Mouse (Mus musculus) lung, embryonic 16.5 days (tissue): ENCODE data around the gene Muc13. TPM values are rescaled to one million over a fixed set of nuclear protein-coding genes. Genes with fewer than 3 reads are reported as not detected.

Experiments
- ATAC-seq: fragments of 200-750 bp; cut with Nextera tagmentation; 2 replicates; pipeline ENCODE4 v1.8.0; 2017; ENCODE audit warnings: low read depth, mild to moderate bottlenecking, moderate library complexity
- H3K27ac ChIP-seq: fragments of 300-500 bp; sonication (generic); 2 replicates; pipeline ENCODE4 v1.5.1; 2014; ENCODE audit warnings: mild to moderate bottlenecking, control low read depth, low read length
- H3K27me3 ChIP-seq: fragments of 300-500 bp; sonication (generic); 2 replicates; pipeline ENCODE4 v1.6.1; 2014; ENCODE audit warnings: low read depth, low read length, mixed read lengths; ENCODE audit not compliant: control insufficient read depth, insufficient read depth
- H3K36me3 ChIP-seq: fragments of 300-500 bp; sonication (generic); 2 replicates; pipeline ENCODE4 v1.6.1; 2014; ENCODE audit warnings: low read length; ENCODE audit not compliant: control insufficient read depth, insufficient read depth
- H3K4me1 ChIP-seq: fragments of 300-500 bp; sonication (generic); replicated peaks from 2 replicates; pipeline ENCODE4 v1.6.1; 2014; ENCODE audit warnings: low read length, mixed read lengths; ENCODE audit not compliant: control insufficient read depth, insufficient read depth
- H3K4me2 ChIP-seq: fragments of 300-500 bp; sonication (generic); 2 replicates; pipeline ENCODE4 v1.6.1; 2014; ENCODE audit warnings: low read depth, low read length, control low read depth
- H3K4me3 ChIP-seq: fragments of 300-500 bp; sonication (generic); 2 replicates; pipeline ENCODE4 v1.5.1; 2014; ENCODE audit warnings: mild to moderate bottlenecking, low read length, control low read depth
- H3K9ac ChIP-seq: fragments of 300-500 bp; sonication (generic); 2 replicates; pipeline ENCODE4 v1.6.1; 2014; ENCODE audit warnings: low read length, control low read depth
- H3K9me3 ChIP-seq: fragments of 300-500 bp; sonication (generic); 2 replicates; pipeline ENCODE4 v1.6.1; 2016; ENCODE audit warnings: low read length; ENCODE audit not compliant: control insufficient read depth
- WGBS: fragments of 180-500 bp; shearing (Covaris S2); extraction: QIAGEN DNeasy Blood & Tissue Kit; methylation state at CpG from one replicate; pipeline ENCODE4 v1.1.7; 2014; 5-methylcytosine and 5-hydroxymethylcytosine counted together
- polyA plus RNA-seq: library from polyadenylated mRNA; unstranded; fragments of >200 nt; fragmentation: Nextera tagmentation; extraction: Ambion mirVana; gene quantifications from 2 replicates; pipeline ENCODE4 v1.2.1, GENCODE M21; 2015

Gene Muc13
- polyA plus RNA-seq: 0.05 and 0.20 TPM in 2 replicates

- 75% methylated on average over 10 of the region's 10 CpGs for WGBS
- Histone ChIP-seq H3K9me3 (no peaks in the 10 kb centered on the region), H3K4me1 (no peaks in the 10 kb centered on the region), H3K36me3 (no peaks in the 10 kb centered on the region), H3K4me3 (no peak within 1 kb of the TSS), H3K27ac (no peak within 1 kb of the TSS), H3K27me3 (no peaks in the 10 kb centered on the region), H3K4me2 (no peak within 1 kb of the TSS), H3K9ac (no peak within 1 kb of the TSS)
- no peak for ATAC-seq
These were observed at the start of gene Muc13 for GRCm38 (mm10) chr16:33793846-33794791. Muc13 (plus strand) TSS chr16:33794037.

DNA sequence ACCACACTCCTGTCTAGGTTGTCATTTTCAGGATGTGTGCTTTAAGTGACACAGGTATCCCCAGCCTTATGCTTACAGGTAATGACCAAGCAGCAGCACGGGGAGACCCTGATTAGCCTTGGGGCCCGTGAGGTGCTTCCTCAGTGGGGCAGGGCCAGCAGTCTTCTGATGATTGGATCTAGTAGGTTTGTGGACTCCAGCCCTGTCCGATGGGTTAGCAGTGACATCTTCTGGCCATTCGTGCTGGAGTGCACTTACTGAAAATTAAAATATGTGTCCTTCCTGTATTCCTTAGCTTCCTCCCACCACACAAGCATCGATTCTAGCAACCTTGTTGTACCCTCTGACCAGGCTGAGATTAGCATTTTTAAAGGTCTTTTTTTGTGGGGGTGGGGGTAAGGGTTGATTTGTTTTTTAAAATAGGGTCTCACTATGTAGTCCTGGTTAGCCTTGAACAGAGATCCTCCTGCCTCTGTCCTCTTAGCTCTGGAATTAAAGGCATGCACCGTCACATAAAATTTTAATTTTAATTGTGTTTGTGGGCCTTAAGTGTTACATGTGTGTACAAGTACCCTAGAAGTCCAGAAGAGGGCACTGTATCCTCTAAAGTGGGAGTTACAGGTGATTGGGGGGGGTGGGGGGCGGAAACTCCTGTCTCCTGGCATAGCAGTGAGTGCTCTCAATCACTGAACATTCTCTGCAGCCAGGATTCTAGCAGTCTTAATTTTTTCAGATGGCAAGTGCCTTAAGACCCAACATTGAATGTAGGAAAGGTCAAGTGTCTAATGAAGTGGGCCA lies 49.0 kb upstream of the Muc13 start:
- no peak overlapping the region for H3K4me2 ChIP-seq
- peaks cover 6% of the 10 kb centered on the region for H3K4me1 ChIP-seq
- no peak overlapping the region for H3K9ac ChIP-seq
- no peak overlapping the region for H3K4me3 ChIP-seq
- no peaks in the 10 kb centered on the region for H3K9me3 ChIP-seq
- 0 out of 2 replicates have a peak, but pooled peaks have one; percentile 29 for ATAC-seq
- H3K27ac ChIP-seq: no peak overlapping the region
- H3K27me3 ChIP-seq: no peaks in the 10 kb centered on the region
- H3K36me3 ChIP-seq: no peaks in the 10 kb centered on the region
- 58% methylated on average over 7 of the region's 7 CpGs for WGBS

GRCm38 (mm10) chr16:33745457-33745856 lies 48.4 kb upstream of the Muc13 start:
- no peak for ATAC-seq
- Histone ChIP-seq H3K4me2 (no peak overlapping the region), H3K27ac (no peak overlapping the region), H3K27me3 (no peaks in the 10 kb centered on the region), H3K4me1 (peaks cover 2% of the 10 kb centered on the region), H3K9me3 (no peaks in the 10 kb centered on the region), H3K4me3 (no peak overlapping the region), H3K36me3 (no peaks in the 10 kb centered on the region), H3K9ac (no peak overlapping the region)
- WGBS: 68% methylated on average over 7 of the region's 7 CpGs

- ATAC-seq: no peak
- no peaks in the 10 kb centered on the region; the same call in 1 of the 2 replicates for H3K4me1 ChIP-seq
- H3K4me3 ChIP-seq: no peak overlapping the region
- no peak overlapping the region for H3K9ac ChIP-seq
- H3K27me3 ChIP-seq: no peaks in the 10 kb centered on the region
- H3K36me3 ChIP-seq: no peaks in the 10 kb centered on the region; the same call in 1 of the 2 replicates
- 76% methylated on average over 10 of the region's 10 CpGs for WGBS
- H3K27ac ChIP-seq: no peak overlapping the region
- H3K9me3 ChIP-seq: no peaks in the 10 kb centered on the region
- no peak overlapping the region for H3K4me2 ChIP-seq
These were observed 47.7 kb upstream of the Muc13 start for GRCm38 (mm10) chr16:33746074-33746676.

DNA sequence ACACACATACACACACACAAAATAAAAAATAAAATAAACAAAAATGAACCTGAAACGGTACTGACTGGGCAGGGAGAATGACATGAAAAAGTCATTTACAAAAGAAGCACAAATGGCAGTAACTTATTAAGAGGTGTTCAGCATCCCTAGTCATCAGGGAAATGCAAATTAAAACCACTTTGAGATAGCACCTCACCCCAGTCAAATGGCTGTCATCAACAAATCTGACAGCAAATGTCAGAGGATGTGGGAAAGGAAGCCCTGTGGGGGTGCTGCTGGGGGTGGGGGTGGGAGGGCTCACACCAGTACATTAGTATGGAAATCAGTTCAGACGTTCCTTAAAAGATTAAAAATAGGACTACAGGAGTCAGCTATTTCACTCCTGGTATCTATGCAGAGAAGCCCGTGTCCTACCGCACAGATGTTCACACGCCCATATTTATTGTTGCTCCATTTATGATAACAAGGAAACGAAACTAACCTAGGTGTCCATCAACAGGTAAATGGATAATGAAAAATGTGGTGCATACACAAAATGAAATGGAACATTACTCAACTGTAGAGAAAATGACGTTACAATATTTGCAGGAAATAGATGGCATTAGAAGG lies 46.4 kb upstream of the Muc13 start:
- Histone ChIP-seq H3K9me3 (no peaks in the 10 kb centered on the region), H3K9ac (no peak overlapping the region), H3K4me3 (no peak overlapping the region), H3K27ac (no peak overlapping the region), H3K4me1 (no peaks in the 10 kb centered on the region), H3K4me2 (no peak overlapping the region), H3K36me3 (no peaks in the 10 kb centered on the region; the same call in 1 of the 2 replicates), H3K27me3 (no peaks in the 10 kb centered on the region)
- no peak for ATAC-seq
- WGBS: 59% methylated on average over 7 of the region's 7 CpGs

DNA sequence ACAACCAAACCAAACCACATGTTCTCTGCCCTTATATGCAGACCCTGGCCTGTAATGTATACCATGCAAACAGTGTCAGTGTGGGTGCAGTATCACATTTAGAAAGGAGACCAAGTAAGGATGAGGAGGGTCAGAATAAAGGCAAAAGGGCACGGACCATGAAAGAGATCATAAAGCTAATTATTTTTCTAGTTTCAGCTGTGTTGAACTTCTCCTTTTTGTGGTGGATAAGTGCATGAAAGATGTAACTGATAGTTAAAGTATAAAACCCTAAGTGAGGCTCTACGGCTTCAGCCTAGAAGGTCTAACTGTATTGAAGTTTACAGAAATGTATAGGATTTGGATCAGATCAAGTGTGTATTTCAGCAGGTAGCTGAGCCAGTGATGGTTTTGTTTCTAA lies 45.8 kb upstream of the Muc13 start:
- Histone ChIP-seq H3K9me3 (no peaks in the 10 kb centered on the region), H3K4me3 (no peak overlapping the region), H3K4me1 (no peaks in the 10 kb centered on the region), H3K27ac (no peak overlapping the region), H3K9ac (no peak overlapping the region), H3K4me2 (no peak overlapping the region), H3K27me3 (no peaks in the 10 kb centered on the region), H3K36me3 (no peaks in the 10 kb centered on the region; the same call in 1 of the 2 replicates)
- 85% methylated on average over 2 of the region's 2 CpGs for WGBS
- no peak for ATAC-seq

DNA sequence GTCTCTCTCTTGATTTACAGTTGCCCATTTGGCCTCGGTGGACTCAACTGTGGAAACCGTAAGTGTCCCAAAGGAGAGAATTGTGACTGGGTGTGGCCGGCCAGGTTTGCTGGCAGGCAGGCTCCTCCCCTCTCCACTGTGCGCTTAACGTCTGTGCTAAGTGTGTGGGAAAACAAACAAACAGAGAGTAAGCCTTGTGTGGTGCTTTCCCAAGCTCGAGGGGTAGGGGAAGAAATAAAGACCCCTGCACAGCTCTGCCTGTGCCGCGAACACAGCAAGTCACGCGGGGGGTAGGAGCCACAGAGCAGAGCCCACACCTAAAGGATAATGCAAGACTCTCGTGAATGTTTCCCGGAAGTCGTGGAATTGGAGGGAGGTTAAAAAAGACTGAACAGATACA lies 42.7 kb upstream of the Muc13 start:
- Histone ChIP-seq H3K9me3 (no peaks in the 10 kb centered on the region), H3K36me3 (peaks cover 6% of the 10 kb centered on the region), H3K4me3 (peak overlapping the region; percentile 25), H3K9ac (no peak overlapping the region), H3K4me1 (no peaks in the 10 kb centered on the region), H3K27ac (no peak overlapping the region), H3K27me3 (no peaks in the 10 kb centered on the region), H3K4me2 (peak overlapping the region; percentile 45)
- peak; percentile 23; the same call in 1 of the 2 replicates for ATAC-seq
- WGBS: 36% methylated on average over 13 of the region's 13 CpGs

DNA sequence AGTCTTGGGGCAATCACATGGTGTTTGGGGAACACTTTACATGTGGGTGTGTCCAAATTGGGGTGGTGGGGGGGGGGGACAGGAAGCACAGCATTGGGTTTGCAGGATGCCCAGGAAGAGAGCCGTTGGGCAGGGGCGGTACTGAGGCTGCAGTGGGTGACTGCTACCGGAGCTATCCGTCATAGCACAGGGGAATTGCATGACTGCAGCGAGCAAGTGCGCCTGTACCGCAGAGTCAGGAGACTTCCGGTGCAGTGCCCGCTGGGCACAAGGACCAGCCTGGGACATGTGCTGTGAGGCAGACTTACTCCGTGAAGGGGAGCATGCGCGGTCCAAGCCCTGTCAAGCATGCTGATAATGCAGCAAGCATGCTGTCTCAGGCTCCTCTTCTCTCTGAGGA lies 42.2 kb upstream of the Muc13 start:
- H3K27me3 ChIP-seq: no peaks in the 10 kb centered on the region
- H3K4me3 ChIP-seq: peak overlapping the region; percentile 25
- peak; percentile 36; the same call in 1 of the 2 replicates for ATAC-seq
- H3K36me3 ChIP-seq: peaks cover 6% of the 10 kb centered on the region
- H3K4me2 ChIP-seq: peak overlapping the region; percentile 45
- no peaks in the 10 kb centered on the region for H3K4me1 ChIP-seq
- H3K9ac ChIP-seq: no peak overlapping the region
- no peaks in the 10 kb centered on the region for H3K9me3 ChIP-seq
- WGBS: 47% methylated on average over 12 of the region's 12 CpGs
- H3K27ac ChIP-seq: no peak overlapping the region
